Mouse (Mus musculus) cerebellum, postnatal 10 days (tissue): ENCODE measurements at regions not wholly inside any gene's neighbourhood (a gene's known extent, or its start where the extent isn't known, plus 50 kb on each side); places are given as distances from the start of the nearest gene placed in this dataset.
"Not testable (repeated sequence)": the region's sequence is repeated elsewhere in the genome, so short reads cannot be mapped to it uniquely, and the experiment has no call there.

Source experiments
- DNase-seq, 2 experiments: peaks; one replicate each; pipeline ENCODE4 v3.0.0; 2021; ENCODE audit warnings: mixed read lengths in 2 of 2

DNA sequence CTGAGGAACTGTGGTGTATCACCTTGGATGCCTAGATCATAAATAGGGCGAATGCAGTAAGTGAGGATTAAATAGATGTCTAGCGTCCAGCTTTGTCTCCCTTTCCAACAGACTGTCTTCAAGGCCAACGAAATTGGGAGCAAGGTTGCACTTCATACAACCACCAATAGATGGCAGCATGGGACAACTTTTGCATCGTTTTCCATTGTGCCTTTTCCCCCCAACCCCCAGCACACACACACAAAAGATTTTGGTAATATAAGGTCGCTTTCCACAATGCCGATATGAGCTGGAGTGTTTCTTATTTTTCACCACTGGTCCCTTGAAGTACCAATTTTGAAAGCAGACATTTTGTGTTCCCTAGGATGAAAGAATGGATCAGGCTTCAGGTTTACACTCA is 304.7 kb downstream of the BC048507 start:
- peak; percentile 55 to 58 for DNase-seq

DNA sequence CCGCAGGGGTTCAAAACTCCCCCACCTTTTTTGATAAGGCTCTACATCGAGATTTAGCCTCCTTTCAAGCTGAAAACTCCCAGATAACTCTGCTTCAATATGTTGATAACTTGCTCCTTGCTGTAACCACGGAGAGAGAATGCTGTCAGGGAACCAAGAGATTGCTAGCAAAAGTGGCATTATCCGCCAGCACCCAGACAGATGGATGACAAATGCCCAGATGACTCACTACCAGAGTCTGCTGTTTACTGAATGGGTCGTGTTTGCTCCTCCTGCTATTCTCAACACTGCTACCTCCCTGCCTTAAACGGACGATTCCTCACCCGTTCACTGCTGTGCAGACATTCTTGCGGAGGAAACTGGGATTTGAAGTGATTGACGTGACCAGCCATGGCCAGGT is 310.3 kb downstream of the BC048507 start:
- not testable (repeated sequence) for DNase-seq
